Mouse (Mus musculus) fat pad, adult 2 months (tissue): ENCODE data around the gene Olfr1170.

Source experiments
- DNase-seq: peaks from one replicate; pipeline ENCODE4 v3.0.0-alpha.2; 2011; ENCODE audit warnings: low read depth, low spot score; ENCODE audit errors: extremely low read depth

Gene Olfr1170

GRCm38 (mm10) chr2:88228234-88228633, at the start of gene Olfr1170:
TSS of gene Olfr1170 (minus strand) at chr2:88228334.
- no peak for DNase-seq

- no peak for DNase-seq
Measured at GRCm38 (mm10) chr2:88220784-88221183, 7.3 kb downstream of the Olfr1170 start.

GRCm38 (mm10) chr2:88181580-88181979, 46.6 kb downstream of the Olfr1170 start, which contains the start of gene Olfr1168:
TSS of gene Olfr1168 (plus strand) at chr2:88181880.
- DNase-seq, result no peak
